Mouse (Mus musculus) midbrain, embryonic 10.5 days (tissue): ENCODE measurements at regions not wholly inside any gene's neighbourhood (a gene's known extent, or its start where the extent isn't known, plus 50 kb on each side); places are given as distances from the start of the nearest gene placed in this dataset.

Source experiments
- DNase-seq: peaks from one replicate; pipeline ENCODE4 v3.0.0-alpha.2; 2017; ENCODE audit warnings: low spot score
- H3K27ac ChIP-seq: fragments of 300-500 bp; sonication (generic); replicated peaks from 2 replicates; pipeline ENCODE4 v1.5.1; 2016; ENCODE audit warnings: mild to moderate bottlenecking
- H3K27me3 ChIP-seq: fragments of 300-500 bp; sonication (generic); 2 replicates; pipeline ENCODE4 v1.6.1; 2016; ENCODE audit warnings: low read depth, mild to moderate bottlenecking; ENCODE audit not compliant: poor library complexity, severe bottlenecking
- H3K36me3 ChIP-seq: fragments of 300-500 bp; sonication (generic); 2 replicates; pipeline ENCODE4 v1.6.1; 2016; ENCODE audit warnings: mild to moderate bottlenecking, moderate library complexity
- H3K4me1 ChIP-seq: fragments of 300-500 bp; sonication (generic); 2 replicates; pipeline ENCODE4 v1.6.1; 2016
- H3K4me3 ChIP-seq: fragments of 300-500 bp; sonication (generic); 2 replicates; pipeline ENCODE4 v1.5.1; 2016; ENCODE audit warnings: mild to moderate bottlenecking, moderate library complexity
- H3K9me3 ChIP-seq: fragments of 300-500 bp; sonication (generic); replicated peaks from 2 replicates; pipeline ENCODE4 v1.6.1; 2016; ENCODE audit warnings: mild to moderate bottlenecking
- WGBS: fragments of 180-500 bp; shearing (Covaris S2); methylation state at CpG from one replicate; pipeline ENCODE4 v1.1.7; 2016; 5-methylcytosine and 5-hydroxymethylcytosine counted together

- WGBS: 84% methylated on average over 8 of the region's 8 CpGs
- no peak overlapping the region for H3K4me3 ChIP-seq
- H3K27me3 ChIP-seq: peaks cover 54% of the 10 kb centered on the region
- no peak overlapping the region for H3K27ac ChIP-seq
- H3K36me3 ChIP-seq: no peaks in the 10 kb centered on the region
- no peak for DNase-seq
- H3K9me3 ChIP-seq: no peaks in the 10 kb centered on the region
- peaks cover 19% of the 10 kb centered on the region for H3K4me1 ChIP-seq
These were observed 493.3 kb downstream of the Med13l start for GRCm38 (mm10) chr5:119053738-119054137.

GRCm38 (mm10) chr5:119054393-119054792 lies 493.9 kb downstream of the Med13l start:
- no peaks in the 10 kb centered on the region for H3K36me3 ChIP-seq
- DNase-seq: no peak
- no peaks in the 10 kb centered on the region for H3K9me3 ChIP-seq
- peaks cover 19% of the 10 kb centered on the region for H3K4me1 ChIP-seq
- WGBS: 59% methylated on average over 6 of the region's 6 CpGs
- no peak overlapping the region for H3K27ac ChIP-seq
- H3K27me3 ChIP-seq: peaks cover 54% of the 10 kb centered on the region
- no peak overlapping the region for H3K4me3 ChIP-seq

- Histone ChIP-seq H3K9me3 (no peaks in the 10 kb centered on the region), H3K4me1 (peaks cover 21% of the 10 kb centered on the region), H3K27me3 (peaks cover 64% of the 10 kb centered on the region), H3K27ac (peak overlapping the region; percentile 67), H3K36me3 (no peaks in the 10 kb centered on the region), H3K4me3 (peak overlapping the region; percentile 32)
- 3% methylated on average over 12 of the region's 12 CpGs for WGBS
- peak; percentile 45 for DNase-seq
These were observed 495.0 kb downstream of the Med13l start for GRCm38 (mm10) chr5:119055430-119055829.

GRCm38 (mm10) chr5:119057813-119058212 lies 497.3 kb downstream of the Med13l start:
- DNase-seq: no peak
- no peaks in the 10 kb centered on the region for H3K36me3 ChIP-seq
- H3K9me3 ChIP-seq: no peaks in the 10 kb centered on the region
- peaks cover 31% of the 10 kb centered on the region for H3K4me1 ChIP-seq
- H3K27ac ChIP-seq: no peak overlapping the region
- H3K4me3 ChIP-seq: no peak overlapping the region
- 83% methylated on average over 4 of the region's 4 CpGs for WGBS
- H3K27me3 ChIP-seq: peaks cover 81% of the 10 kb centered on the region

- H3K27ac ChIP-seq: no peak overlapping the region
- DNase-seq: no peak
- 72% methylated on average over 10 of the region's 10 CpGs for WGBS
These were observed 497.9 kb downstream of the Med13l start for GRCm38 (mm10) chr5:119058231-119058851.

GRCm38 (mm10) chr5:119059223-119059622 lies 498.7 kb downstream of the Med13l start:
- no peak overlapping the region for H3K4me3 ChIP-seq
- 83% methylated on average over 2 of the region's 2 CpGs for WGBS
- H3K9me3 ChIP-seq: no peaks in the 10 kb centered on the region
- H3K27ac ChIP-seq: no peak overlapping the region
- peaks cover 31% of the 10 kb centered on the region for H3K4me1 ChIP-seq
- H3K27me3 ChIP-seq: peaks cover 70% of the 10 kb centered on the region
- DNase-seq: no peak
- no peaks in the 10 kb centered on the region for H3K36me3 ChIP-seq

More at GRCm38 (mm10) chr5:119058231-119058851, 497.9 kb downstream of the Med13l start:
- H3K4me1 ChIP-seq: peaks cover 31% of the 10 kb centered on the region
- H3K36me3 ChIP-seq: no peaks in the 10 kb centered on the region
- no peak overlapping the region for H3K4me3 ChIP-seq
- H3K27me3 ChIP-seq: peaks cover 79% of the 10 kb centered on the region
- no peaks in the 10 kb centered on the region for H3K9me3 ChIP-seq

- H3K27ac ChIP-seq: no peak overlapping the region
- no peak overlapping the region for H3K4me3 ChIP-seq
- no peaks in the 10 kb centered on the region for H3K36me3 ChIP-seq
- peaks cover 17% of the 10 kb centered on the region for H3K4me1 ChIP-seq
- peaks cover 54% of the 10 kb centered on the region for H3K27me3 ChIP-seq
- 13% methylated on average over 4 of the region's 4 CpGs for WGBS
- no peaks in the 10 kb centered on the region for H3K9me3 ChIP-seq
- no peak for DNase-seq
These were observed 500.4 kb downstream of the Med13l start for GRCm38 (mm10) chr5:119060886-119061285.

- 93% methylated on average over 11 of the region's 11 CpGs for WGBS
- H3K36me3 ChIP-seq: no peaks in the 10 kb centered on the region
- H3K9me3 ChIP-seq: no peaks in the 10 kb centered on the region
- H3K27ac ChIP-seq: no peak overlapping the region
- peaks cover 38% of the 10 kb centered on the region for H3K27me3 ChIP-seq
- no peak overlapping the region for H3K4me3 ChIP-seq
- peaks cover 12% of the 10 kb centered on the region for H3K4me1 ChIP-seq
- no peak for DNase-seq
These were observed 502.0 kb downstream of the Med13l start for GRCm38 (mm10) chr5:119062478-119062877.

GRCm38 (mm10) chr5:119066666-119067065 lies 506.2 kb downstream of the Med13l start:
- Histone ChIP-seq H3K4me1 (no peaks in the 10 kb centered on the region), H3K9me3 (no peaks in the 10 kb centered on the region), H3K36me3 (no peaks in the 10 kb centered on the region), H3K27ac (no peak overlapping the region), H3K27me3 (0 out of 2 replicates have a peak, but pooled peaks cover 18% of the 10 kb centered on the region), H3K4me3 (no peak overlapping the region)
- DNase-seq: no peak
- WGBS: 89% methylated on average over 6 of the region's 6 CpGs

- Histone ChIP-seq H3K4me3 (no peak overlapping the region), H3K4me1 (no peaks in the 10 kb centered on the region), H3K27me3 (0 out of 2 replicates have a peak, but pooled peaks cover 8% of the 10 kb centered on the region), H3K9me3 (no peaks in the 10 kb centered on the region), H3K27ac (no peak overlapping the region), H3K36me3 (no peaks in the 10 kb centered on the region)
- WGBS: 79% methylated on average over 10 of the region's 10 CpGs
- no peak for DNase-seq
These were observed 509.4 kb downstream of the Med13l start for GRCm38 (mm10) chr5:119069765-119070333.

- Histone ChIP-seq H3K27me3 (0 out of 2 replicates have a peak, but pooled peaks cover 12% of the 10 kb centered on the region), H3K36me3 (no peaks in the 10 kb centered on the region), H3K4me1 (no peaks in the 10 kb centered on the region), H3K4me3 (no peak overlapping the region), H3K9me3 (no peaks in the 10 kb centered on the region), H3K27ac (no peak overlapping the region)
- no peak for DNase-seq
- 94% methylated on average over 14 of the region's 14 CpGs for WGBS
These were observed 512.2 kb downstream of the Med13l start for GRCm38 (mm10) chr5:119072712-119073111.

GRCm38 (mm10) chr5:119080747-119081146 lies 520.3 kb downstream of the Med13l start:
- Histone ChIP-seq H3K9me3 (no peaks in the 10 kb centered on the region), H3K27ac (no peak overlapping the region), H3K36me3 (no peaks in the 10 kb centered on the region), H3K4me1 (peaks cover 5% of the 10 kb centered on the region), H3K27me3 (peaks cover 27% of the 10 kb centered on the region), H3K4me3 (no peak overlapping the region)
- no peak for DNase-seq
- 85% methylated on average over 5 of the region's 5 CpGs for WGBS

- 80% methylated on average over 15 of the region's 15 CpGs for WGBS
- H3K27me3 ChIP-seq: peaks cover 47% of the 10 kb centered on the region
These were observed 522.4 kb downstream of the Med13l start for GRCm38 (mm10) chr5:119082895-119083294.

More at GRCm38 (mm10) chr5:119082895-119083294, 522.4 kb downstream of the Med13l start:
- Histone ChIP-seq H3K4me1 (peaks cover 21% of the 10 kb centered on the region), H3K9me3 (no peaks in the 10 kb centered on the region), H3K4me3 (no peak overlapping the region), H3K36me3 (no peaks in the 10 kb centered on the region), H3K27ac (no peak overlapping the region)
- no peak for DNase-seq
